Mouse (Mus musculus) myocyte (in vitro differentiated cells): ENCODE measurements around the gene Cd27.
A peak's percentile ranks its signal among the peaks of the same experiment; 100 is the strongest.

Experiments used
- MAX ChIP-seq: IDR thresholded peaks from one replicate; pipeline ENCODE4 v1.6.1; 2011; ENCODE audit warnings: low read depth, mild to moderate bottlenecking, control low read depth
- MYOG ChIP-seq, 3 experiments: IDR thresholded peaks; one replicate each; pipeline ENCODE4 v1.6.1; 2011; ENCODE audit warnings: control low read depth in 2 of 3, low read depth in 2 of 3, mild to moderate bottlenecking in 2 of 3; ENCODE audit not compliant: insufficient read length in 2 of 3, control insufficient read depth in 1 of 3, insufficient read depth in 1 of 3
- POLR2A ChIP-seq: IDR thresholded peaks from one replicate; pipeline ENCODE4 v1.6.1; 2011; ENCODE audit warnings: low read depth, mild to moderate bottlenecking, control low read depth, moderate library complexity; ENCODE audit not compliant: insufficient read length
- POLR2AphosphoS2 ChIP-seq: IDR thresholded peaks from one replicate; pipeline ENCODE4 v1.6.1; 2011; ENCODE audit warnings: low read depth, control low read depth; ENCODE audit not compliant: insufficient read length

- peak; percentile 68 for TF ChIP-seq POLR2AphosphoS2
- no peak for TF ChIP-seq MAX
- TF ChIP-seq POLR2A, result peak; percentile 56
- no peak for TF ChIP-seq MYOG (IDR thresholded peaks at IDR 0.05; ENCODE audit: control insufficient read depth in 1 of 3, insufficient read depth in 1 of 3, insufficient read length in 2 of 3, low read depth in 2 of 3)
These were observed 5.4 kb downstream of the Cd27 start, which contains the start of gene Tapbpl for GRCm38 (mm10) chr6:125231117-125232044.
